1 mouse cellular context compared by ENCODE assay signal in the genomic region with DNA sequence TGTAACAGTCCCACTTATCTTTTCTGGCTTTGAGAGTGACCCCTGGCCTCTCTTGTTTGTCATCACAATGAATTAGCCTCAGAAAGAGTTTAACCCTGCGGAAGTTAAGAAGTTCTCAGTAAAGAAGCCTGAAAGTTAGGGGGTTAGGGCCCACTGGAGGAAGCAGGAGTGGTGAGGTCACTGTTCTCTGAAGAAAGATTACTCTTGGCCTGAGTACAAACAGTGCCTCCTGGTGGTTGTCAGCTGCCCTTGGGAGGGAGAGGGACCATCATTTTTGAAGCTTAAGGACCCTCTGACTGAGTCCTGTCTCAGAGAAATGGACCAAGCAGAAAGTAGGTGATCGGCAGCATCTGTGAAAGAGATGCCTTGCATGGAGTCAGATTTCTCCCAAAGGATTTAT.
TF ChIP-seq lines count a peak whose summit lies in the region.

No protein-coding gene starts in this region.

TF ChIP-seq in CH12.LX, 34 proteins besides CTCF, POLR2A, EP300 and RAD21 (continued from another document):
- 0 out of 2 replicates have a peak, but pooled peaks have one; percentile 9 for TF ChIP-seq BHLHE40 (IDR thresholded peaks at IDR 0.05; ENCODE audit: low read depth, low read length)
- TF ChIP-seq ETS1 (conservative IDR thresholded peaks at IDR 0.05; ENCODE audit: low read depth, low read length), result 0 out of 2 replicates have a peak, but pooled peaks have one; percentile 5
- TF ChIP-seq MAZ (IDR thresholded peaks at IDR 0.05; ENCODE audit: low read depth, low read length), result no peak
